Mouse (Mus musculus): ENCODE results near the gene Sectm1b.

DNA sequence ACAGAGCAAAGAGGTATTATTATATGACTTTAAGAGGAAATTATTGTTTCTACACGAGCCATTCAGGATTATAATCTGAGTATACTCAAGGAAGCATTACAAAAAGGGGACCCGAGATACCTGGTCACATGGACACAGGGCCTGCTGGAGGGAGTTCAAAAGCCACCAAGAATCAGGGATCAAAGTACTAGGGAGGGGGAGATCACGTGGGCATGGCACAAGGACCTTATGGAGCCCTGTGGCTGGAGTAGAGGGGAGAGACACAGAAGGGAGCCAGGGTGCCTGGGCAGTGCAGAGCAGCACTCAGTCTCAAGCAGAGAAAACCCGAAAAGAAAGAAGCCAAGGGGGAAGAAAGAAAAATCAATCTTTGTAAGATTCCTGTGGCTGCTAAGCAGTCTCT, 11.0 kb downstream of the Sectm1b start:
- TF ChIP-seq CTCF (IDR thresholded peaks at IDR 0.05; ENCODE audit: low read depth), result no peak
- TF ChIP-seq EP300 (IDR thresholded peaks at IDR 0.05; ENCODE audit: low read depth), result no peak

Measured in liver, embryonic 14.5 days (tissue).